In the genomic region with DNA sequence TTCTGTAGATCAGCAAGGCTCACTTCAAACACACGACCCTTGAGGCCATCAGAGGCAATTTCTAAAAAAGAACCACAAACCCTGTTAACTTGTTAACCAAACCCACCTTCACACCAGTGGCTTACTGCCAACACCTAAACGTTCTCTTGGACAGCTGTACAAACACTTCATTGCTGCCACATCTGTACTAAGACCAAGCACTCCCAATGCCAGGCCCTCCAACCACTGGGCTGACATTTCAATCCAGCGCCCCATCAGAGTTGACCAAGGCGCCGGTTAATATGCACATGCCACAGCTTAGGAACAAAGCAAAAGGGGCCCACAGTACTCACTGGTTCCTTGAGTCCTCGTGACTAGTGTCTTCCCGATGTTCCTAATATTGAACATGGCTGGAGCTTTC, we compare ENCODE assay signal across 8 mouse cellular contexts. TPM values are rescaled to one million over a fixed set of nuclear protein-coding genes. Genes with fewer than 3 reads are reported as not detected.
A peak's percentile ranks its signal among the peaks of the same experiment; 100 is the strongest.
DNase-seq lines count a peak whose midpoint lies in the region; ATAC-seq and TF ChIP-seq lines count a peak whose summit lies in the region.

No protein-coding gene starts in this region.

- no peak for ATAC-seq in heart, embryonic 13.5 days (ENCODE audit: extremely low read depth, insufficient number of reproducible peaks, low FRiP score, low TSS enrichment)
- ATAC-seq in heart, postnatal 0 days (ENCODE audit: insufficient read depth, low read depth), result no peak
- no peak for ATAC-seq in liver, embryonic 14.5 days (ENCODE audit: insufficient read depth)
- ATAC-seq in stomach, postnatal 0 days (ENCODE audit: low FRiP score, low TSS enrichment), result peak; percentile 13; the same call in 1 of the 2 replicates

- H3K27me3 ChIP-seq in heart, embryonic 13.5 days (replicated peaks), result no peaks in the 10 kb centered on the region
- H3K27me3 ChIP-seq in heart, postnatal 0 days (ENCODE audit: control insufficient read depth, insufficient read depth, low read length), result no peaks in the 10 kb centered on the region
- no peaks in the 10 kb centered on the region for H3K27me3 ChIP-seq in liver, embryonic 14.5 days (ENCODE audit: control insufficient read depth, insufficient read depth, low read length)
- no peaks in the 10 kb centered on the region for H3K27me3 ChIP-seq in stomach, postnatal 0 days (ENCODE audit: control insufficient read depth, insufficient read depth, low read length)

- H3K9ac ChIP-seq in heart, embryonic 13.5 days, result peak overlapping the region; percentile 100
- peak overlapping the region; percentile 98 for H3K9ac ChIP-seq in heart, postnatal 0 days (replicated peaks; ENCODE audit: low read depth, low read length)
- H3K9ac ChIP-seq in liver, embryonic 14.5 days (replicated peaks), result peak overlapping the region; percentile 100
- peak overlapping the region; percentile 99 for H3K9ac ChIP-seq in stomach, postnatal 0 days (ENCODE audit: low read length)

- peaks cover 17% of the 10 kb centered on the region for H3K4me1 ChIP-seq in heart, embryonic 13.5 days
- H3K4me1 ChIP-seq in heart, postnatal 0 days (ENCODE audit: control insufficient read depth, insufficient read depth), result peaks cover 8% of the 10 kb centered on the region; the same call in 1 of the 2 replicates
- peaks cover 8 to 17% of the 10 kb centered on the region in 2 experiments for H3K4me1 ChIP-seq in liver, embryonic 14.5 days (replicated peaks; ENCODE audit: control insufficient read depth in 2 of 2, insufficient read depth in 2 of 2, low read length in 1 of 2)
- no peaks in the 10 kb centered on the region for H3K4me1 ChIP-seq in stomach, postnatal 0 days (replicated peaks; ENCODE audit: control insufficient read depth, insufficient read depth)

- peaks cover 52% of the 10 kb centered on the region for H3K36me3 ChIP-seq in heart, embryonic 13.5 days
- H3K36me3 ChIP-seq in heart, postnatal 0 days (replicated peaks; ENCODE audit: control insufficient read depth, insufficient read depth, low read length), result peaks cover 42% of the 10 kb centered on the region
- H3K36me3 ChIP-seq in liver, embryonic 14.5 days (replicated peaks; ENCODE audit: control insufficient read depth, insufficient read depth, low read depth), result peaks cover 51% of the 10 kb centered on the region
- peaks cover 5% of the 10 kb centered on the region; the same call in 1 of the 2 replicates for H3K36me3 ChIP-seq in stomach, postnatal 0 days (ENCODE audit: control insufficient read depth, insufficient read depth, low read length)

- WGBS in heart, embryonic 13.5 days, result 7% methylated on average over 7 of the region's 7 CpGs
- WGBS in heart, postnatal 0 days, result 7% methylated on average over 7 of the region's 7 CpGs
- 4% methylated on average over 7 of the region's 7 CpGs for WGBS in liver, embryonic 14.5 days (ENCODE audit: insufficient replicate concordance)
- WGBS in stomach, postnatal 0 days, result 6% methylated on average over 7 of the region's 7 CpGs

- peak overlapping the region; percentile 87 for H3K27ac ChIP-seq in heart, embryonic 13.5 days (replicated peaks)
- peak overlapping the region; percentile 90 for H3K27ac ChIP-seq in heart, postnatal 0 days (ENCODE audit: low read depth)
- H3K27ac ChIP-seq in liver, embryonic 14.5 days, result peak overlapping the region; percentile 76
- H3K27ac ChIP-seq in stomach, postnatal 0 days (replicated peaks), result peak overlapping the region; percentile 94

- peak overlapping the region; percentile 98 for H3K4me3 ChIP-seq in heart, embryonic 13.5 days
- peak overlapping the region; percentile 92 for H3K4me3 ChIP-seq in heart, postnatal 0 days (ENCODE audit: low read depth, low read length)
- peak overlapping the region; percentile 97 to 99 for H3K4me3 ChIP-seq in liver, embryonic 14.5 days (ENCODE audit: insufficient read depth in 1 of 2, low read depth in 2 of 2, low read length in 2 of 2)
- peak overlapping the region; percentile 95 for H3K4me3 ChIP-seq in stomach, postnatal 0 days (ENCODE audit: low read depth, low read length)

- H3K9me3 ChIP-seq in heart, embryonic 13.5 days, result no peaks in the 10 kb centered on the region
- H3K9me3 ChIP-seq in heart, postnatal 0 days (replicated peaks; ENCODE audit: control insufficient read depth, low read length), result no peaks in the 10 kb centered on the region
- no peaks in the 10 kb centered on the region for H3K9me3 ChIP-seq in liver, embryonic 14.5 days (ENCODE audit: control insufficient read depth, low read length)
- H3K9me3 ChIP-seq in stomach, postnatal 0 days (ENCODE audit: control insufficient read depth, low read length), result no peaks in the 10 kb centered on the region

- DNase-seq in heart, postnatal 14 days, result no peak
- DNase-seq in adipocyte (ENCODE audit: low spot score), result peak; percentile 47
- peak; percentile 12 for DNase-seq in heart, postnatal 0 days (ENCODE audit: low spot score)
- DNase-seq in liver, embryonic 14.5 days (ENCODE audit: low read depth in 3 of 3, low spot score in 3 of 3), result no peak
- DNase-seq in stomach, postnatal 0 days (ENCODE audit: low spot score), result peak; percentile 33
- DNase-seq in layer of hippocampus, adult 18-20 months (ENCODE audit: low spot score in 2 of 2), result no peak
- DNase-seq in testis, postnatal 10 days (ENCODE audit: low spot score), result no peak

- peak overlapping the region; percentile 90 for H3K4me2 ChIP-seq in heart, embryonic 13.5 days
- peak overlapping the region; percentile 73 for H3K4me2 ChIP-seq in heart, postnatal 0 days (ENCODE audit: low read depth, low read length)
- H3K4me2 ChIP-seq in liver, embryonic 14.5 days (ENCODE audit: low read depth), result peak overlapping the region; percentile 91
- H3K4me2 ChIP-seq in stomach, postnatal 0 days (replicated peaks; ENCODE audit: low read depth), result peak overlapping the region; percentile 75

- intact Hi-C loops in heart, postnatal 14 days (cut with DNase I), result loop anchor here (5.0 kb wide), 1 partner anchor 564 kb away; no protein-coding TSS in a partner anchor

- TF ChIP-seq EP300 in heart, postnatal 0 days (IDR thresholded peaks at IDR 0.05; ENCODE audit: low read depth), result no peak
- TF ChIP-seq EP300 in liver, embryonic 14.5 days (IDR thresholded peaks at IDR 0.05; ENCODE audit: low read depth), result no peak
- no peak for TF ChIP-seq EP300 in stomach, postnatal 0 days (optimal IDR thresholded peaks at IDR 0.05)

- TF ChIP-seq CTCF in heart, postnatal 0 days (IDR thresholded peaks at IDR 0.05; ENCODE audit: low read depth), result no peak
- TF ChIP-seq CTCF in liver, embryonic 14.5 days (IDR thresholded peaks at IDR 0.05; ENCODE audit: low read depth), result no peak
- no peak for TF ChIP-seq CTCF in stomach, postnatal 0 days (IDR thresholded peaks at IDR 0.05; ENCODE audit: low read depth)

RNA-seq across cellular contexts. Expression of a gene that starts 1.1 kb away (rescaled TPM):
- polyA plus RNA-seq in heart, embryonic 13.5 days (2015; fragmentation: Nextera tagmentation; extraction: Ambion mirVana), result 788 and 847 TPM in 2 replicates
- 100 to 1,000 TPM; 441 to 496 TPM for total RNA-seq in heart, postnatal 14 days (2021)
- total RNA-seq in heart, postnatal 0 days (2014; rRNA removed; ENCODE audit: low replicate concordance), result 639 and 683 TPM in 2 replicates
- polyA plus RNA-seq in heart, postnatal 0 days (2015; fragmentation: Nextera tagmentation; extraction: Ambion mirVana), result 694 and 757 TPM in 2 replicates
- 548 and 1,025 TPM in 2 replicates for polyA plus RNA-seq in liver, embryonic 14.5 days (2012; rRNA removed)
- polyA plus RNA-seq in liver, embryonic 14.5 days (2014; fragmentation: Nextera tagmentation; extraction: Ambion mirVana), result 946 and 980 TPM in 2 replicates
- 1,183 and 1,198 TPM in 2 replicates for polyA plus RNA-seq in stomach, postnatal 0 days (2015; fragmentation: Nextera tagmentation; extraction: Ambion mirVana)
- 100 to 1,000 TPM; 445 to 459 TPM for total RNA-seq in layer of hippocampus, adult 18-20 months (2021)

Comparison
In these comparisons a context has a peak if more than half of its experiments do, and no peak if none do; other contexts are left out.
1. DNase-seq: peak in adipocyte (single experiment), heart, postnatal 0 days (single experiment) and stomach, postnatal 0 days (single experiment); none in heart, postnatal 14 days (0 of 2), liver, embryonic 14.5 days (0 of 3), layer of hippocampus, adult 18-20 months (0 of 2) and testis, postnatal 10 days (single experiment).
2. Peak in every context shown above with its lines, with median percentiles within 50 percentile points of each other: H3K27ac ChIP-seq, H3K4me2 ChIP-seq, H3K4me3 ChIP-seq and H3K9ac ChIP-seq.